Mouse (Mus musculus) embryonic facial prominence, embryonic 14.5 days (tissue): ENCODE data around the gene Fam71e1. TPM values are rescaled to one million over a fixed set of nuclear protein-coding genes. Genes with fewer than 3 reads are reported as not detected.

ENCODE experiments used
- ATAC-seq: fragments of 200-750 bp; cut with Nextera tagmentation; 2 replicates; pipeline ENCODE4 v1.8.0; 2017; ENCODE audit warnings: low read depth, moderate number of reproducible peaks, moderate TSS enrichment
- DNase-seq: peaks from one replicate; pipeline ENCODE4 v3.0.0-alpha.2; 2015; ENCODE audit warnings: low spot score
- H3K27ac ChIP-seq: fragments of 300-500 bp; sonication (generic); replicated peaks from 2 replicates; pipeline ENCODE4 v1.5.1; 2014; ENCODE audit warnings: low read depth, mild to moderate bottlenecking, low read length, moderate library complexity
- H3K27me3 ChIP-seq: fragments of 300-500 bp; sonication (generic); replicated peaks from 2 replicates; pipeline ENCODE4 v1.6.1; 2014; ENCODE audit warnings: low read length; ENCODE audit not compliant: control insufficient read depth, insufficient read depth
- H3K36me3 ChIP-seq: fragments of 300-500 bp; sonication (generic); 2 replicates; pipeline ENCODE4 v1.6.1; 2014; ENCODE audit warnings: low read length, mixed read lengths; ENCODE audit not compliant: control insufficient read depth, insufficient read depth
- H3K4me1 ChIP-seq: fragments of 300-500 bp; sonication (generic); 2 replicates; pipeline ENCODE4 v1.6.1; 2014; ENCODE audit warnings: antibody characterized with exemption, low read length; ENCODE audit not compliant: control insufficient read depth, insufficient read depth
- H3K4me2 ChIP-seq: fragments of 300-500 bp; sonication (generic); 2 replicates; pipeline ENCODE4 v1.6.1; 2014; ENCODE audit warnings: low read depth, mild to moderate bottlenecking, low read length, moderate library complexity, mixed read lengths
- H3K4me3 ChIP-seq: fragments of 300-500 bp; sonication (generic); 2 replicates; pipeline ENCODE4 v1.5.1; 2014; ENCODE audit warnings: low read depth, mild to moderate bottlenecking, low read length
- H3K9ac ChIP-seq: fragments of 300-500 bp; sonication (generic); 2 replicates; pipeline ENCODE4 v1.6.1; 2014; ENCODE audit warnings: low read depth, mild to moderate bottlenecking, low read length, moderate library complexity, mixed read lengths
- H3K9me3 ChIP-seq: fragments of 300-500 bp; sonication (generic); 2 replicates; pipeline ENCODE4 v1.6.1; 2016; ENCODE audit warnings: low read length; ENCODE audit not compliant: control insufficient read depth
- WGBS: fragments of 180-500 bp; shearing (Covaris S2); extraction: QIAGEN DNeasy Blood & Tissue Kit; methylation state at CpG from one replicate; pipeline ENCODE4 v1.1.7; 2014; 5-methylcytosine and 5-hydroxymethylcytosine counted together
- polyA plus RNA-seq: library from polyadenylated mRNA; unstranded; fragments of >200 nt; fragmentation: Nextera tagmentation; extraction: Ambion mirVana; gene quantifications from 2 replicates; pipeline ENCODE4 v1.2.1, GENCODE M21; 2014

Gene Fam71e1
- polyA plus RNA-seq, 1 experiment from 2014 or later, result 5.4 TPM

GRCm38 (mm10) chr7:44468644-44469285 lies 27.6 kb upstream of the Fam71e1 start:
- ATAC-seq, result no peak
- peaks cover 3% of the 10 kb centered on the region for H3K27me3 ChIP-seq
- no peak for DNase-seq
- peak overlapping the region; percentile 86 for H3K9ac ChIP-seq
- 0 out of 2 replicates have a peak, but pooled peaks cover 6% of the 10 kb centered on the region for H3K36me3 ChIP-seq
- no peaks in the 10 kb centered on the region for H3K9me3 ChIP-seq
- peak overlapping the region; percentile 76 for H3K4me3 ChIP-seq
- H3K27ac ChIP-seq, result peak overlapping the region; percentile 75; the same call in 1 of the 2 replicates
- 64% methylated on average over 15 of the region's 15 CpGs for WGBS
- H3K4me2 ChIP-seq, result peak overlapping the region; percentile 80
- peaks cover 9% of the 10 kb centered on the region for H3K4me1 ChIP-seq

GRCm38 (mm10) chr7:44469677-44470675 lies 26.4 kb upstream of the Fam71e1 start:
- Histone ChIP-seq H3K36me3 (0 out of 2 replicates have a peak, but pooled peaks cover 6% of the 10 kb centered on the region), H3K4me3 (no peak overlapping the region), H3K9me3 (no peaks in the 10 kb centered on the region), H3K27ac (no peak overlapping the region), H3K4me2 (no peak overlapping the region), H3K9ac (no peak overlapping the region), H3K4me1 (peaks cover 9% of the 10 kb centered on the region), H3K27me3 (peaks cover 7% of the 10 kb centered on the region; the same call in 1 of the 2 replicates)
- no peak for DNase-seq
- no peak for ATAC-seq
- WGBS, result 87% methylated on average over 16 of the region's 16 CpGs

- Histone ChIP-seq H3K27me3 (peaks cover 10% of the 10 kb centered on the region), H3K9ac (no peak overlapping the region), H3K36me3 (0 out of 2 replicates have a peak, but pooled peaks cover 6% of the 10 kb centered on the region), H3K4me2 (no peak overlapping the region), H3K27ac (no peak overlapping the region; the same call in 1 of the 2 replicates), H3K9me3 (no peaks in the 10 kb centered on the region), H3K4me3 (no peak overlapping the region), H3K4me1 (peaks cover 15% of the 10 kb centered on the region)
- 81% methylated on average over 15 of the region's 16 CpGs for WGBS
- DNase-seq (no peak), ATAC-seq (no peak)
Observed at GRCm38 (mm10) chr7:44470696-44471612, 25.4 kb upstream of the Fam71e1 start.

- peaks cover 15% of the 10 kb centered on the region for H3K4me1 ChIP-seq
- DNase-seq (peak; percentile 63), ATAC-seq (peak; percentile 6; the same call in 1 of the 2 replicates)
- H3K27me3 ChIP-seq, result peaks cover 12% of the 10 kb centered on the region
- no peak overlapping the region for H3K9ac ChIP-seq
- H3K4me3 ChIP-seq, result no peak overlapping the region
- H3K4me2 ChIP-seq, result no peak overlapping the region
- H3K9me3 ChIP-seq, result no peaks in the 10 kb centered on the region
- H3K27ac ChIP-seq, result peak overlapping the region; percentile 15; the same call in 1 of the 2 replicates
- H3K36me3 ChIP-seq, result 0 out of 2 replicates have a peak, but pooled peaks cover 6% of the 10 kb centered on the region
- 28% methylated on average over 6 of the region's 6 CpGs for WGBS
Observed at GRCm38 (mm10) chr7:44471880-44472557, 24.4 kb upstream of the Fam71e1 start.

- H3K4me3 ChIP-seq, result no peak overlapping the region
- DNase-seq, result no peak
- WGBS, result 11% methylated on average over 1 of the region's 1 CpGs
- H3K27ac ChIP-seq, result no peak overlapping the region; the same call in 1 of the 2 replicates
- no peak overlapping the region for H3K9ac ChIP-seq
- H3K4me2 ChIP-seq, result no peak overlapping the region
- H3K4me1 ChIP-seq, result peaks cover 15% of the 10 kb centered on the region
- no peaks in the 10 kb centered on the region for H3K9me3 ChIP-seq
- 0 out of 2 replicates have a peak, but pooled peaks cover 6% of the 10 kb centered on the region for H3K36me3 ChIP-seq
- ATAC-seq, result peak; percentile 5; the same call in 1 of the 2 replicates
- peaks cover 16% of the 10 kb centered on the region for H3K27me3 ChIP-seq
Observed at GRCm38 (mm10) chr7:44472558-44472885, 23.9 kb upstream of the Fam71e1 start.

- WGBS, result 40% methylated on average over 7 of the region's 9 CpGs
- H3K27me3 ChIP-seq, result peaks cover 22% of the 10 kb centered on the region
- peak overlapping the region; percentile 58 for H3K27ac ChIP-seq
Observed at GRCm38 (mm10) chr7:44472961-44473646, 23.3 kb upstream of the Fam71e1 start.

GRCm38 (mm10) chr7:44474419-44474818 lies 22.0 kb upstream of the Fam71e1 start:
- Histone ChIP-seq H3K9ac (peak overlapping the region; percentile 46; the same call in 1 of the 2 replicates), H3K9me3 (no peaks in the 10 kb centered on the region), H3K36me3 (0 out of 2 replicates have a peak, but pooled peaks cover 3% of the 10 kb centered on the region), H3K27ac (peak overlapping the region; percentile 58; the same call in 1 of the 2 replicates), H3K27me3 (peaks cover 28% of the 10 kb centered on the region), H3K4me2 (peak overlapping the region; percentile 24; the same call in 1 of the 2 replicates), H3K4me3 (no peak overlapping the region), H3K4me1 (0 out of 2 replicates have a peak, but pooled peaks cover 6% of the 10 kb centered on the region)
- ATAC-seq, result peak; percentile 60; the same call in 1 of the 2 replicates
- DNase-seq, result peak; percentile 73
- 16% methylated on average over 4 of the region's 4 CpGs for WGBS

More at GRCm38 (mm10) chr7:44472961-44473646, 23.3 kb upstream of the Fam71e1 start:
- H3K9me3 ChIP-seq, result no peaks in the 10 kb centered on the region
- ATAC-seq, result peak; percentile 46
- H3K9ac ChIP-seq, result peak overlapping the region; percentile 46; the same call in 1 of the 2 replicates
- no peak overlapping the region for H3K4me2 ChIP-seq
- no peak overlapping the region for H3K4me3 ChIP-seq
- H3K36me3 ChIP-seq, result 0 out of 2 replicates have a peak, but pooled peaks cover 6% of the 10 kb centered on the region
- H3K4me1 ChIP-seq, result peaks cover 15% of the 10 kb centered on the region
- DNase-seq, result peak; percentile 56
